Mouse (Mus musculus): ENCODE measurements around the gene Ncf1. TPM values are rescaled to one million over a fixed set of nuclear protein-coding genes. Genes with fewer than 3 reads are reported as not detected.
A peak's percentile ranks its signal among the peaks of the same experiment; 100 is the strongest.

Gene Ncf1
- polyA plus RNA-seq, 1 experiment from 2014 or later: 7.2 TPM

DNA sequence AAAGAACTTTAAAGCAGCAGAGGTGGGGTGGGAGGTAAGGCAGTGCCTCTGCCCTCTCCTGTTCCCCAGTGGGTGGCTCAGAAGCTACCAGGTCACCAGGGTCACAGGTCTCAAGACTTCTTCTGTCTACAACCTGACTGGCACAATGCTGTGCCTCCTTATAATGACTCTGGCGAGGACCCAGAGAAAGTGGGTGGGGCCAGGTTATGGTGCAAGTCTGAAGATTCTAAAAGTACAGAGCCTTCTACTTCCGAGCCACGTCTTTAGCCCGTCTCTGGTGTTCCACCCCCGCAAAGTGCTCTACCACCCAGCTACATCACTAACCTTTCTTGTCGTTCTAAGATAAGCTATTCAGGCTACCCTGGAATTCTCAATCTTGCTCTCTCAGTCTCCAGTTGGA lies 2.7 kb upstream of the Ncf1 start:
- peaks cover 16% of the 10 kb centered on the region for H3K36me3 ChIP-seq (ENCODE audit: control insufficient read depth, insufficient read depth, low read length)
- no peaks in the 10 kb centered on the region for H3K9me3 ChIP-seq (ENCODE audit: control insufficient read depth, low read length)
- ATAC-seq (ENCODE audit: low read depth) (no peak), DNase-seq (ENCODE audit: low spot score) (no peak)
- no peak overlapping the region for H3K4me3 ChIP-seq (ENCODE audit: low read depth, low read length)
- 72% methylated on average over 6 of the region's 6 CpGs for WGBS
- peaks cover 8% of the 10 kb centered on the region; the same call in 1 of the 2 replicates for H3K4me1 ChIP-seq (ENCODE audit: control insufficient read depth, insufficient read depth, low read length)
- H3K27me3 ChIP-seq (replicated peaks; ENCODE audit: control insufficient read depth, insufficient read depth, low read length): no peaks in the 10 kb centered on the region
- H3K4me2 ChIP-seq (ENCODE audit: low read depth, low read length): no peak overlapping the region
- H3K9ac ChIP-seq (ENCODE audit: low read depth, low read length): no peak overlapping the region
- no peak overlapping the region; the same call in 1 of the 2 replicates for H3K27ac ChIP-seq (replicated peaks; ENCODE audit: low read depth, low read length)

DNA sequence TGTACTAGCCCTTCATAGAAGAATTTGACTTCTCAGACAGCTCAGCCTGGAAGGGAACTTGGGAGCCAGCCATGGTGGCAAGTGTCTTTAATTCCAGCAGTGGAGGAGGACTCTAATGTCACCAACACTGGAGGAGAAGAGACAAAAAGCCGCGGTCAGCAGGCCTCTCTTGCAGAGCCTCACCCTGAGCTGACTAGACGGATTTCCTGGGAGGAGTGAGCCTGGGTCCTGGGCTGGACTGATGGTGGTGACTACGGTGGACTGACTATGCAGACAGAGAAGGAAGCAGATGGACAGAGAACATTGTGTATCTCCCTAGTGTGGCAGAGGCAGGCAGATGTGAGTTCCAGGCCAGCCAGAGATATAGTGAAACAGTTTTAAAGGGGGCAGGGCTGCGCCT lies 2.0 kb upstream of the Ncf1 start:
- Histone ChIP-seq H3K36me3 (ENCODE audit: control insufficient read depth, insufficient read depth, low read length) (peaks cover 8% of the 10 kb centered on the region), H3K9me3 (ENCODE audit: control insufficient read depth, low read length) (no peaks in the 10 kb centered on the region), H3K27me3 (replicated peaks; ENCODE audit: control insufficient read depth, insufficient read depth, low read length) (no peaks in the 10 kb centered on the region), H3K4me2 (ENCODE audit: low read depth, low read length) (no peak overlapping the region), H3K4me3 (ENCODE audit: low read depth, low read length) (no peak overlapping the region), H3K9ac (ENCODE audit: low read depth, low read length) (no peak overlapping the region), H3K4me1 (ENCODE audit: control insufficient read depth, insufficient read depth, low read length) (peaks cover 13% of the 10 kb centered on the region; the same call in 1 of the 2 replicates), H3K27ac (replicated peaks; ENCODE audit: low read depth, low read length) (no peak overlapping the region)
- 71% methylated on average over 5 of the region's 5 CpGs for WGBS
- ATAC-seq (ENCODE audit: low read depth) (no peak), DNase-seq (ENCODE audit: low spot score) (no peak)

DNA sequence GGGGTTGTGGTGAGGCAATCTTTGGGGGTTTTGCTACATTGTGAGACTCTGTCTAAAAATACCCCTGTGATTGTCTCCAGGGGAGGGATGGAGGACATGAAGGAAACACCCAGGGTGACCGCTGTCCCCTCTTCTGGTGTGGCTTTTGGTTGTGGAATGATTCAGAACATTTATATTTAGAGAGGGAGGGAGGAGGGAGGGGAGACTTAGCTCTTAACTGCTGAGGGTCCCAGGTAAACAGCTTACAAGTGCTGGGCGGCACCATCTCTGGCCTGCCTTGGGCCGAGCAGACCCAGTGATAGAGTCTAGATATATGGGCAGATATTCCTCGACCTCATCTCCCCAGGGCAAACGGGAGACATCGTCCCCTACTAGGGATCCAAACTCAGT lies 1.2 kb downstream of the Ncf1 start:
- Histone ChIP-seq H3K4me2 (ENCODE audit: low read depth, low read length) (no peak overlapping the region), H3K9ac (ENCODE audit: low read depth, low read length) (no peak overlapping the region), H3K36me3 (ENCODE audit: control insufficient read depth, insufficient read depth, low read length) (no peaks in the 10 kb centered on the region), H3K4me1 (ENCODE audit: control insufficient read depth, insufficient read depth, low read length) (peaks cover 4% of the 10 kb centered on the region; the same call in 1 of the 2 replicates), H3K27ac (replicated peaks; ENCODE audit: low read depth, low read length) (0 out of 2 replicates have a peak overlapping the region, but pooled peaks have one; percentile 33), H3K9me3 (ENCODE audit: control insufficient read depth, low read length) (no peaks in the 10 kb centered on the region), H3K27me3 (replicated peaks; ENCODE audit: control insufficient read depth, insufficient read depth, low read length) (no peaks in the 10 kb centered on the region), H3K4me3 (ENCODE audit: low read depth, low read length) (no peak overlapping the region)
- 72% methylated on average over 6 of the region's 6 CpGs for WGBS
- DNase-seq (ENCODE audit: low spot score) (no peak), ATAC-seq (ENCODE audit: low read depth) (no peak)

DNA sequence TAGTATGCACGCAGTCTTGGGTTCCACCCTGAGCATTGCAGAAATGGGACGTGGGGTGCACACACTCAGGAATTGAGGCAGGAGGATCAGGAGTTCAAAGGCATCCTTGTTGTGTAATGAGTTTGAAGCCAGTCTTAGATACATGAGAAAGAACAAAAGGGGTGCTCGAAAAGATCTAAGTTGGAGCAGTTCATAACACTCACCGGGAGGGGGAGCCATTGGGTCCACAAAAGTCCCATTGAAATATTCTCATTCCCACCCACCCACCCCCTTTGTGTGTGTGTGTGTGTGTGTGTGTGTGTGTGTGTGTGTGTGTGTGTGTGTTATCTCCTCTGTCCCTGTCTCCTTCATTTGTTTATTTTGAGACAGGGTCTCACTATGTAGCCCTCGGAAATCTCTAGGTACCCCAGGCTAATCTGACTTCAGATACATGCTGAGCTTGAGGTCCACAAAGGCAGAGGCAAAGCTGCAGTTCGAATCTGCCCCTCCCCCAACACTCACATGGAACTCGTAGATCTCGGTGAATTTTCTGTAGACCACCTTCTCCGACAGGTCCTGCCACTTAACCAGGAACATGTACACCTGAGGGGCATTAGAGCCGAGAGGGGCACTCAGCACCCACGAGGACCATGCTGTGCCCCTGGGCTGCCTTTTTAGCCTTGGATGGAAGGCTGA lies 1.7 kb downstream of the Ncf1 start:
- Histone ChIP-seq H3K4me1 (ENCODE audit: control insufficient read depth, insufficient read depth, low read length) (peaks cover 4% of the 10 kb centered on the region; the same call in 1 of the 2 replicates), H3K27ac (replicated peaks; ENCODE audit: low read depth, low read length) (0 out of 2 replicates have a peak overlapping the region, but pooled peaks have one; percentile 33), H3K4me3 (ENCODE audit: low read depth, low read length) (no peak overlapping the region), H3K36me3 (ENCODE audit: control insufficient read depth, insufficient read depth, low read length) (no peaks in the 10 kb centered on the region), H3K27me3 (replicated peaks; ENCODE audit: control insufficient read depth, insufficient read depth, low read length) (peaks cover 2% of the 10 kb centered on the region), H3K4me2 (ENCODE audit: low read depth, low read length) (no peak overlapping the region), H3K9me3 (ENCODE audit: control insufficient read depth, low read length) (no peaks in the 10 kb centered on the region), H3K9ac (ENCODE audit: low read depth, low read length) (no peak overlapping the region)
- no peak for ATAC-seq (ENCODE audit: low read depth)
- WGBS: 36% methylated on average over 10 of the region's 11 CpGs
- no peak for DNase-seq (ENCODE audit: low spot score)

DNA sequence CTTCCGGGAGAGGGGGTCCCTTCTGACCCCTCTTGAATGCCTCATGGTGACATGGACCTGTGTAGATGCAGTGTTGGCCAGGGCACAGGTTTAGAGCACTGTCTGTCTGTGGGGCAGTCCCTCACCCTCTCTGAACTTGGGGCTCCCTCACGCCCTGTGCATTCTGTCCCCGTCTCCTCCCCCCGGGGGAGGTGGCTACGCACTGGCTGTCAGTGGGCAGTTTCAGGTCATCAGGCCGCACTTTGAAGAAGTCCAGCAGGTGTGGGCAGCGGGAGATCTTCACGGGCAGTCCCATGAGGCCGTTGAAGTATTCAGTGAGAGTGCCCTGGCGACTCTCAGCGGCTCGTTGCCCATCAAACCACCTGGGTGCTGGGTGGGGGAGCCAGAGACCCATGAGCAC lies 2.5 kb downstream of the Ncf1 start:
- Histone ChIP-seq H3K27ac (replicated peaks; ENCODE audit: low read depth, low read length) (no peak overlapping the region), H3K9ac (ENCODE audit: low read depth, low read length) (no peak overlapping the region), H3K4me2 (ENCODE audit: low read depth, low read length) (no peak overlapping the region), H3K4me3 (ENCODE audit: low read depth, low read length) (no peak overlapping the region), H3K27me3 (replicated peaks; ENCODE audit: control insufficient read depth, insufficient read depth, low read length) (peaks cover 9% of the 10 kb centered on the region), H3K4me1 (ENCODE audit: control insufficient read depth, insufficient read depth, low read length) (peaks cover 6% of the 10 kb centered on the region; the same call in 1 of the 2 replicates), H3K36me3 (ENCODE audit: control insufficient read depth, insufficient read depth, low read length) (no peaks in the 10 kb centered on the region), H3K9me3 (ENCODE audit: control insufficient read depth, low read length) (no peaks in the 10 kb centered on the region)
- WGBS: 60% methylated on average over 12 of the region's 12 CpGs
- DNase-seq (ENCODE audit: low spot score) (no peak), ATAC-seq (ENCODE audit: low read depth) (no peak)

DNA sequence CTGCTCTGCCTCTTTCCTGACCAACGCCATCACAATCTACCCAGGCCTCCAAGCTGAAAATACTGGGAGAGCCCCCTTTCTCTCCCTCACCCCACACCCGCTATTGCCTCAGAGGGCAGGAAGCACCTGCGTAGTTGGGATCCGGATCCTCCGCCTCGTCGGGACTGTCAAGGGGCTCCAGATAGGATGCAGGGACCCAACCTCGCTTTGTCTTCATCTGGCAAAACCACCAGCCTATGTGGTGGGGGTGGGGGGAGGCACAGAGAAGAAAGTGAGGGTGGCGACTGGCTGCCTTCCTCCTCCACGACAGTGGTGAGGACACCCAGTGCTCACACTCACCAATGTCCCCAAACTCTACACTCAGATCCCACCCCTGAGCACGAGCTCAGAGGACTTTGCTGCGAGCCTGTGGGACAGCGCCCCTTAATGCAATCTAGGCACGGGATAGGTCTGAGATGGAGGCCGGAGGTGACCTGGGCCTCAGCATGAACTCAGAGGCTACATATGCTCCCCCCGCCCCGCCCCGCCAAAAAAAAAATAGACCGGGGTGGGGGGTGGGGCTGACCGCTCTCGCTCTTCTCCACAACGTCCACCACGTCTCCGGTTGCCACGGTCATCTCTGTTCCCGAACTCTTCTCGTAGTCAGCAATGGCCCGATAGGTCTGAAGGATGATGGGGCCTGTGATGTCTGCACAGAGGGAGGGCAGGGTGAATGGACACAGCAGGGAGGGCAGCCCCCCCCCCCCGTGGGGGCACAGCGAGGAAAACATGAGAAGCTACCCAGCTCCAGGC lies 4.1 kb downstream of the Ncf1 start:
- Histone ChIP-seq H3K27ac (replicated peaks; ENCODE audit: low read depth, low read length) (no peak overlapping the region), H3K4me1 (ENCODE audit: control insufficient read depth, insufficient read depth, low read length) (peaks cover 12% of the 10 kb centered on the region; the same call in 1 of the 2 replicates), H3K9ac (ENCODE audit: low read depth, low read length) (no peak overlapping the region), H3K4me3 (ENCODE audit: low read depth, low read length) (no peak overlapping the region), H3K27me3 (replicated peaks; ENCODE audit: control insufficient read depth, insufficient read depth, low read length) (peaks cover 10% of the 10 kb centered on the region), H3K9me3 (ENCODE audit: control insufficient read depth, low read length) (no peaks in the 10 kb centered on the region), H3K36me3 (ENCODE audit: control insufficient read depth, insufficient read depth, low read length) (no peaks in the 10 kb centered on the region), H3K4me2 (ENCODE audit: low read depth, low read length) (no peak overlapping the region)
- WGBS: 79% methylated on average over 30 of the region's 30 CpGs
- no peak for ATAC-seq (ENCODE audit: low read depth)
- no peak for DNase-seq (ENCODE audit: low spot score)

DNA sequence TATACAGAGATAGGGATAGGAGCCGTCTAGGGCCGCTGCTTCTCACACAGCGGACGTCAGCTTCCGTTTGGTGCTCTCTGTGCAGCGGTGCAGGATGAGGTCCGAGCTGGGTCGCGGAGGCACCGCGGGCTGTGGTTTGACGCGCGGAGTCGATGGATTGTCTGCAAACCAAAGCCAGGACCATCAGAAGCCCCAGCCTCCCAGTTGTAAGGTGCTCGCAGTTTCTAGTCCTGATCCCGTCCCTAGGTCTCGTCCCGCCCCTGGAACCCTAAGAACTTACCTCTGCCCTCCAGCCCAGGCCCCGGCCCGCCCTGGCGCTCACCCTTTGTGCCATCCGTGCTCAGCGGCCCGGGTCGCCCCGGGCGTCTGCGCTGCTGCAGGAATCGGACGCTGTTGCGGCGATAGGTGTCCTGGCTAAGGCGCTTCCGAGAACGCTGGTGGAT lies 7.7 kb downstream of the Ncf1 start:
- Histone ChIP-seq H3K4me1 (ENCODE audit: control insufficient read depth, insufficient read depth, low read length) (peaks cover 9% of the 10 kb centered on the region; the same call in 1 of the 2 replicates), H3K27me3 (replicated peaks; ENCODE audit: control insufficient read depth, insufficient read depth, low read length) (peaks cover 10% of the 10 kb centered on the region), H3K4me2 (ENCODE audit: low read depth, low read length) (peak overlapping the region; percentile 64), H3K9me3 (ENCODE audit: control insufficient read depth, low read length) (no peaks in the 10 kb centered on the region), H3K4me3 (ENCODE audit: low read depth, low read length) (peak overlapping the region; percentile 33), H3K36me3 (ENCODE audit: control insufficient read depth, insufficient read depth, low read length) (peaks cover 8% of the 10 kb centered on the region), H3K27ac (replicated peaks; ENCODE audit: low read depth, low read length) (no peak overlapping the region), H3K9ac (ENCODE audit: low read depth, low read length) (peak overlapping the region; percentile 63)
- ATAC-seq (ENCODE audit: low read depth): 0 out of 2 replicates have a peak, but pooled peaks have one; percentile 16
- no peak for DNase-seq (ENCODE audit: low spot score)
- WGBS: 3% methylated on average over 25 of the region's 36 CpGs

DNA sequence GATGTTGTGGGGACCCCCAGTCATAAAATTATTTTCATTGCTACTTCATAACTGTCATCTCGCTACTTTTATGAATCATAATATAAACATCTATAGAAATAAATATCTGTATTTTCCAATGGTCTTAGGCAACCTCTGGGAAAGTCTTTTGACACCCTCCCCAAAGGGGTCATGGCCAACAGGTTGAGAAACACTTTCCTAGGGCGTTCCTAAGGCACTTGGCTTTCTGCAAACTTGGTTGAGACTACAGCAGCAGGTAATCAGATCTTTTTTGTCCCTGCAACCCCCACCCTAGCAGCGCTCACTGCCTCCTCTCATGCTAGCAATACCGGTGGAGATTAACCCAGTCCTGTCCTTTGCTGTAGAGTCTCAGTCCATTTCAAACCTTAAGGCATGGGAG lies 8.1 kb downstream of the Ncf1 start:
- 0 out of 2 replicates have a peak, but pooled peaks have one; percentile 6 for ATAC-seq (ENCODE audit: low read depth)
- Histone ChIP-seq H3K27me3 (replicated peaks; ENCODE audit: control insufficient read depth, insufficient read depth, low read length) (peaks cover 10% of the 10 kb centered on the region), H3K4me1 (ENCODE audit: control insufficient read depth, insufficient read depth, low read length) (peaks cover 8% of the 10 kb centered on the region; the same call in 1 of the 2 replicates), H3K36me3 (ENCODE audit: control insufficient read depth, insufficient read depth, low read length) (peaks cover 13% of the 10 kb centered on the region), H3K4me3 (ENCODE audit: low read depth, low read length) (peak overlapping the region; percentile 33), H3K9ac (ENCODE audit: low read depth, low read length) (peak overlapping the region; percentile 63), H3K4me2 (ENCODE audit: low read depth, low read length) (peak overlapping the region; percentile 64), H3K27ac (replicated peaks; ENCODE audit: low read depth, low read length) (no peak overlapping the region), H3K9me3 (ENCODE audit: control insufficient read depth, low read length) (no peaks in the 10 kb centered on the region)
- 37% methylated on average over 4 of the region's 4 CpGs for WGBS
- DNase-seq (ENCODE audit: low spot score): no peak

All from embryonic facial prominence, embryonic 14.5 days (tissue).